Mouse (Mus musculus) ES-E14 (cell line): ENCODE measurements around the gene Gm42420. TPM values are rescaled to one million over a fixed set of nuclear protein-coding genes. Genes with fewer than 3 reads are reported as not detected.

Source experiments
- DNase-seq: peaks from one replicate; pipeline ENCODE4 v3.0.0-alpha.2; 2013; ENCODE audit warnings: low read depth, low spot score
- H3K27ac ChIP-seq: 2 replicates; pipeline ENCODE4 v1.5.1; 2012; ENCODE audit warnings: low read depth, mild to moderate bottlenecking, low read length, moderate library complexity, mixed read lengths; ENCODE audit not compliant: poor library complexity, insufficient read depth, severe bottlenecking
- H3K36me3 ChIP-seq: 2 replicates; pipeline ENCODE4 v1.6.1; 2012; ENCODE audit warnings: mild to moderate bottlenecking, low read length, moderate library complexity, mixed read lengths; ENCODE audit not compliant: control insufficient read depth, poor library complexity, insufficient read depth, severe bottlenecking
- H3K4me1 ChIP-seq, 2 experiments: fragments of 150-350 bp in 1 of 2; sonication (generic) in 1 of 2; 2 replicates each; pipeline ENCODE4 v1.6.1; 2012; ENCODE audit warnings: low read length in 2 of 2, mild to moderate bottlenecking in 1 of 2, mixed read lengths in 1 of 2; ENCODE audit not compliant: control insufficient read depth in 2 of 2, insufficient read depth in 2 of 2, poor library complexity in 1 of 2
- H3K4me3 ChIP-seq, 2 experiments: fragments of 150-350 bp in 1 of 2; sonication (generic) in 1 of 2; 2 replicates each; pipeline ENCODE4 v1.5.1; 2012; ENCODE audit warnings: low read length in 2 of 2, low read depth in 1 of 2, mild to moderate bottlenecking in 1 of 2, mixed read lengths in 1 of 2; ENCODE audit not compliant: insufficient read depth in 1 of 2, poor library complexity in 1 of 2, severe bottlenecking in 1 of 2
- H3K9ac ChIP-seq: 2 replicates; pipeline ENCODE4 v1.6.1; 2012; ENCODE audit warnings: low read depth, mild to moderate bottlenecking, low read length, mixed read lengths; ENCODE audit not compliant: poor library complexity, insufficient read depth, severe bottlenecking
- H3K9me3 ChIP-seq: fragments of 150-350 bp; sonication (generic); 2 replicates; pipeline ENCODE4 v1.6.1; 2012; ENCODE audit warnings: low read depth, mild to moderate bottlenecking, low read length; ENCODE audit not compliant: control insufficient read depth, insufficient read depth
- CHD2 ChIP-seq: IDR thresholded peaks from 2 replicates; pipeline ENCODE4 v1.6.1; 2014; ENCODE audit warnings: mild to moderate bottlenecking, low read depth, low read length, inconsistent platforms
- HCFC1 ChIP-seq: IDR thresholded peaks from 2 replicates; pipeline ENCODE4 v1.6.1; 2012; ENCODE audit warnings: low read length, inconsistent platforms, borderline replicate concordance; ENCODE audit not compliant: insufficient read depth
- MAFK ChIP-seq: IDR thresholded peaks from 2 replicates; pipeline ENCODE4 v1.6.1; 2014; ENCODE audit warnings: mild to moderate bottlenecking, low read depth, low read length, inconsistent platforms; ENCODE audit not compliant: insufficient read depth
- ZC3H11A ChIP-seq: IDR thresholded peaks from 2 replicates; pipeline ENCODE4 v1.6.1; 2012; ENCODE audit warnings: low read depth, mild to moderate bottlenecking, inconsistent platforms, low read length, borderline replicate concordance
- ZNF384 ChIP-seq: IDR thresholded peaks from 2 replicates; pipeline ENCODE4 v1.6.1; 2012; ENCODE audit warnings: low read depth, low read length, inconsistent platforms
- in situ Hi-C, 2 experiments: fragments of 600-800 bp; cut with MboI; formaldehyde crosslinking; loops; one replicate each; pipeline ENCODE4 v1.15.1; 2025; ENCODE audit warnings: low sequenced_read_pairs in 2 of 2, inconsistent platforms in 1 of 2; ENCODE audit not compliant: unreplicated experiment in 2 of 2
- total RNA-seq: library from RNA; depleted of rRNA; stranded (reverse); fragments of 300-350 nt; gene quantifications from 2 replicates; pipeline ENCODE4 v1.2.3, GENCODE M21; 2012

Gm42420 gene
- total RNA-seq, 1 experiment: not detected

- no peak overlapping the region for H3K4me3 ChIP-seq
- in situ Hi-C loops: loop anchor here in 1 of 2 experiments (10.0 kb wide), 1 partner anchor 103 kb away; no protein-coding TSS in a partner anchor
Measured at GRCm38 (mm10) chr6:39567528-39567927, 18.0 kb upstream of the Gm42420 start.

GRCm38 (mm10) chr6:39570426-39570825 lies 15.1 kb upstream of the Gm42420 start:
- no peak for TF ChIP-seq MAFK
- no peak for TF ChIP-seq HCFC1
- no peak for TF ChIP-seq CHD2
- TF ChIP-seq ZC3H11A: no peak
- TF ChIP-seq ZNF384: no peak
- no peaks in the 10 kb centered on the region for H3K9me3 ChIP-seq
- H3K4me3 ChIP-seq: no peak overlapping the region
- H3K9ac ChIP-seq: no peak overlapping the region
- no peaks in the 10 kb centered on the region for H3K36me3 ChIP-seq
- H3K4me1 ChIP-seq: peaks cover 3 to 5% of the 10 kb centered on the region in 2 experiments; a peak in 1 of 4 replicates
- in situ Hi-C loops: loop anchor here in 1 of 2 experiments (10.0 kb wide), 1 partner anchor 214 kb away; no protein-coding TSS in a partner anchor
- H3K27ac ChIP-seq: no peak overlapping the region
- no peak for DNase-seq

More at GRCm38 (mm10) chr6:39567528-39567927, 18.0 kb upstream of the Gm42420 start:
- Histone ChIP-seq H3K4me1 (no peaks in the 10 kb centered on the region), H3K36me3 (no peaks in the 10 kb centered on the region), H3K9ac (no peak overlapping the region), H3K9me3 (no peaks in the 10 kb centered on the region), H3K27ac (no peak overlapping the region)
- DNase-seq: peak; percentile 51
- no peak for TF ChIP-seq MAFK
- peak; percentile 66; the same call in 1 of the 2 replicates for TF ChIP-seq ZC3H11A

- H3K4me1 ChIP-seq: peaks cover 3 to 5% of the 10 kb centered on the region in 2 experiments; a peak in 1 of 4 replicates
- TF ChIP-seq CHD2: no peak
- no peak for TF ChIP-seq ZC3H11A
- TF ChIP-seq ZNF384: no peak
- no peak for TF ChIP-seq HCFC1
- no peak for TF ChIP-seq MAFK
- H3K9ac ChIP-seq: peak within 1 kb of the TSS; percentile 70
- H3K27ac ChIP-seq: no peak within 1 kb of the TSS
- H3K36me3 ChIP-seq: no peaks in the 10 kb centered on the region
- no peak for DNase-seq
- H3K9me3 ChIP-seq: no peaks in the 10 kb centered on the region
- H3K4me3 ChIP-seq: peak within 1 kb of the TSS; percentile 78 to 85
- in situ Hi-C loops: loop anchor here in 1 of 2 experiments (10.0 kb wide), 1 partner anchor 211 kb away; no protein-coding TSS in a partner anchor
Measured at GRCm38 (mm10) chr6:39573791-39574554, 11.6 kb upstream of the Gm42420 start, which contains the start of gene Adck2. Adck2 (plus strand) TSS chr6:39573873.

DNA sequence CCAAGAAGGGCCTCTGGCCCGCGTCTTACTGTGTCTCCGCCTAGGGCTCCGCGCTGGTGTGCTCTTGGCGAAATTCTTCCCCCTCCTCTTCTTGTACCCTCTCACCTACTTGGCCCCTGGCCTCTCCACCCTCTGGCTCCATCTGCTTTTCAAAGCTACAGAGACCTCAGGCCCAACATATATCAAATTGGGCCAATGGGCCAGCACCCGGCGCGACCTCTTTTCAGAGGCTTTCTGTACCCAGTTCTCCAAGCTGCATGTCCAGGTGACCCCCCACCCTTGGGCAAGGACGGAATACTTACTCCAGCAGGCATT lies 11.0 kb upstream of the Gm42420 start:
- peak overlapping the region; percentile 70; the same call in 1 of the 2 replicates for H3K9ac ChIP-seq
- H3K4me1 ChIP-seq: peaks cover 3 to 5% of the 10 kb centered on the region in 2 experiments; a peak in 1 of 4 replicates
- no peaks in the 10 kb centered on the region for H3K36me3 ChIP-seq
- no peaks in the 10 kb centered on the region for H3K9me3 ChIP-seq
- H3K4me3 ChIP-seq: peak overlapping the region; percentile 78 to 85
- in situ Hi-C loops: loop anchor here in 1 of 2 experiments (10.0 kb wide), 1 partner anchor 210 kb away; no protein-coding TSS in a partner anchor
- no peak overlapping the region for H3K27ac ChIP-seq
- DNase-seq: no peak
- no peak for TF ChIP-seq ZC3H11A

GRCm38 (mm10) chr6:39574951-39575350 lies 10.6 kb upstream of the Gm42420 start:
- in situ Hi-C loops: loop anchor here in 1 of 2 experiments (10.0 kb wide), 1 partner anchor 210 kb away; no protein-coding TSS in a partner anchor
- H3K27ac ChIP-seq: no peak overlapping the region
- no peaks in the 10 kb centered on the region for H3K36me3 ChIP-seq
- H3K9me3 ChIP-seq: no peaks in the 10 kb centered on the region
- peaks cover 3 to 5% of the 10 kb centered on the region in 2 experiments; a peak in 1 of 4 replicates for H3K4me1 ChIP-seq
- TF ChIP-seq ZC3H11A: no peak
- TF ChIP-seq ZNF384: no peak
- TF ChIP-seq HCFC1: no peak
- TF ChIP-seq CHD2: no peak
- no peak for TF ChIP-seq MAFK
- no peak overlapping the region for H3K9ac ChIP-seq
- H3K4me3 ChIP-seq: peak overlapping the region in 1 of 2 experiments; percentile 85; a peak in 3 of 4 replicates
- DNase-seq: no peak
